Mouse (Mus musculus): ENCODE measurements around the gene Keap1. TPM values are rescaled to one million over a fixed set of nuclear protein-coding genes. Genes with fewer than 3 reads are reported as not detected.
"Not testable (repeated sequence)": the region's sequence is repeated elsewhere in the genome, so short reads cannot be mapped to it uniquely, and the experiment has no call there.

Keap1 gene
- polyA plus RNA-seq, 1 experiment from 2014 or later = 59.7 TPM

- H3K36me3 ChIP-seq (ENCODE audit: control insufficient read depth, insufficient read depth, low read length) = peaks cover 53% of the 10 kb centered on the region
- 89% methylated on average over 12 of the region's 12 CpGs for WGBS
- H3K4me2 ChIP-seq (ENCODE audit: low read depth, low read length) = no peak overlapping the region
- H3K4me3 ChIP-seq (ENCODE audit: low read length) = no peak overlapping the region
- H3K27me3 ChIP-seq (replicated peaks; ENCODE audit: control insufficient read depth, insufficient read depth, low read length) = no peaks in the 10 kb centered on the region
- H3K4me1 ChIP-seq (ENCODE audit: control insufficient read depth, insufficient read depth, low read length) = no peaks in the 10 kb centered on the region
- no peak overlapping the region for H3K27ac ChIP-seq (ENCODE audit: low read length)
- H3K9ac ChIP-seq (ENCODE audit: low read depth, low read length) = no peak overlapping the region
- no peak for ATAC-seq
- no peaks in the 10 kb centered on the region for H3K9me3 ChIP-seq (ENCODE audit: control insufficient read depth, low read length)
Measured at GRCm38 (mm10) chr9:21275727-21276126, 36.6 kb upstream of the Keap1 start.

- H3K9ac ChIP-seq (ENCODE audit: low read depth, low read length) = no peak overlapping the region
- no peak overlapping the region for H3K4me3 ChIP-seq (ENCODE audit: low read length)
- no peaks in the 10 kb centered on the region for H3K9me3 ChIP-seq (ENCODE audit: control insufficient read depth, low read length)
- H3K36me3 ChIP-seq (ENCODE audit: control insufficient read depth, insufficient read depth, low read length) = peaks cover 53% of the 10 kb centered on the region
- ATAC-seq = no peak; the same call in 1 of the 2 replicates
- 86% methylated on average over 7 of the region's 7 CpGs for WGBS
- no peaks in the 10 kb centered on the region for H3K4me1 ChIP-seq (ENCODE audit: control insufficient read depth, insufficient read depth, low read length)
- H3K27ac ChIP-seq (ENCODE audit: low read length) = no peak overlapping the region
- no peak overlapping the region for H3K4me2 ChIP-seq (ENCODE audit: low read depth, low read length)
- H3K27me3 ChIP-seq (replicated peaks; ENCODE audit: control insufficient read depth, insufficient read depth, low read length) = no peaks in the 10 kb centered on the region
Measured at GRCm38 (mm10) chr9:21275013-21275710, 36.0 kb upstream of the Keap1 start.

- no peak for ATAC-seq
- no peaks in the 10 kb centered on the region for H3K27me3 ChIP-seq (replicated peaks; ENCODE audit: control insufficient read depth, insufficient read depth, low read length)
- 91% methylated on average over 3 of the region's 3 CpGs for WGBS
- no peak overlapping the region for H3K27ac ChIP-seq (ENCODE audit: low read length)
- H3K4me1 ChIP-seq (ENCODE audit: control insufficient read depth, insufficient read depth, low read length) = no peaks in the 10 kb centered on the region
- no peak overlapping the region for H3K4me2 ChIP-seq (ENCODE audit: low read depth, low read length)
- H3K4me3 ChIP-seq (ENCODE audit: low read length) = no peak overlapping the region
- H3K9ac ChIP-seq (ENCODE audit: low read depth, low read length) = no peak overlapping the region
- peaks cover 46% of the 10 kb centered on the region for H3K36me3 ChIP-seq (ENCODE audit: control insufficient read depth, insufficient read depth, low read length)
- H3K9me3 ChIP-seq (ENCODE audit: control insufficient read depth, low read length) = no peaks in the 10 kb centered on the region
Measured at GRCm38 (mm10) chr9:21274336-21274735, 35.2 kb upstream of the Keap1 start.

- 85% methylated on average over 7 of the region's 7 CpGs for WGBS
- ATAC-seq = no peak
Measured at GRCm38 (mm10) chr9:21273520-21274228, 34.5 kb upstream of the Keap1 start.

GRCm38 (mm10) chr9:21273094-21273493 lies 33.9 kb upstream of the Keap1 start:
- Histone ChIP-seq H3K9me3 (ENCODE audit: control insufficient read depth, low read length) (no peaks in the 10 kb centered on the region), H3K4me3 (ENCODE audit: low read length) (no peak overlapping the region), H3K4me1 (ENCODE audit: control insufficient read depth, insufficient read depth, low read length) (no peaks in the 10 kb centered on the region), H3K27me3 (replicated peaks; ENCODE audit: control insufficient read depth, insufficient read depth, low read length) (no peaks in the 10 kb centered on the region), H3K9ac (ENCODE audit: low read depth, low read length) (no peak overlapping the region), H3K27ac (ENCODE audit: low read length) (no peak overlapping the region), H3K36me3 (ENCODE audit: control insufficient read depth, insufficient read depth, low read length) (peaks cover 48% of the 10 kb centered on the region), H3K4me2 (ENCODE audit: low read depth, low read length) (no peak overlapping the region)
- no peak for ATAC-seq
- 87% methylated on average over 8 of the region's 8 CpGs for WGBS

More at GRCm38 (mm10) chr9:21273520-21274228, 34.5 kb upstream of the Keap1 start:
- no peak overlapping the region for H3K4me3 ChIP-seq (ENCODE audit: low read length)
- H3K9ac ChIP-seq (ENCODE audit: low read depth, low read length) = no peak overlapping the region
- H3K4me2 ChIP-seq (ENCODE audit: low read depth, low read length) = no peak overlapping the region
- peaks cover 44% of the 10 kb centered on the region for H3K36me3 ChIP-seq (ENCODE audit: control insufficient read depth, insufficient read depth, low read length)
- no peaks in the 10 kb centered on the region for H3K4me1 ChIP-seq (ENCODE audit: control insufficient read depth, insufficient read depth, low read length)
- H3K9me3 ChIP-seq (ENCODE audit: control insufficient read depth, low read length) = no peaks in the 10 kb centered on the region
- H3K27ac ChIP-seq (ENCODE audit: low read length) = no peak overlapping the region
- no peaks in the 10 kb centered on the region for H3K27me3 ChIP-seq (replicated peaks; ENCODE audit: control insufficient read depth, insufficient read depth, low read length)

- 93% methylated on average over 9 of the region's 9 CpGs for WGBS
- no peak for ATAC-seq
- no peak overlapping the region for H3K27ac ChIP-seq (ENCODE audit: low read length)
- no peak overlapping the region for H3K4me2 ChIP-seq (ENCODE audit: low read depth, low read length)
- no peaks in the 10 kb centered on the region for H3K9me3 ChIP-seq (ENCODE audit: control insufficient read depth, low read length)
- H3K9ac ChIP-seq (ENCODE audit: low read depth, low read length) = no peak overlapping the region
- no peaks in the 10 kb centered on the region for H3K27me3 ChIP-seq (replicated peaks; ENCODE audit: control insufficient read depth, insufficient read depth, low read length)
- H3K4me3 ChIP-seq (ENCODE audit: low read length) = no peak overlapping the region
- peaks cover 43% of the 10 kb centered on the region for H3K36me3 ChIP-seq (ENCODE audit: control insufficient read depth, insufficient read depth, low read length)
- 0 out of 2 replicates have a peak, but pooled peaks cover 1% of the 10 kb centered on the region for H3K4me1 ChIP-seq (ENCODE audit: control insufficient read depth, insufficient read depth, low read length)
Measured at GRCm38 (mm10) chr9:21272391-21272790, 33.2 kb upstream of the Keap1 start.

- H3K9ac ChIP-seq (ENCODE audit: low read depth, low read length); ATAC-seq; H3K27me3 ChIP-seq (replicated peaks; ENCODE audit: control insufficient read depth, insufficient read depth, low read length); H3K9me3 ChIP-seq (ENCODE audit: control insufficient read depth, low read length); H3K27ac ChIP-seq (ENCODE audit: low read length); H3K4me2 ChIP-seq (ENCODE audit: low read depth, low read length); H3K4me3 ChIP-seq (ENCODE audit: low read length): not testable (repeated sequence)
- H3K4me1 ChIP-seq (ENCODE audit: control insufficient read depth, insufficient read depth, low read length) = peaks cover 18% of the 10 kb centered on the region
- 68% methylated on average over 5 of the region's 5 CpGs for WGBS
- H3K36me3 ChIP-seq (ENCODE audit: control insufficient read depth, insufficient read depth, low read length) = peaks cover 25% of the 10 kb centered on the region
Measured at GRCm38 (mm10) chr9:21269590-21269989, 30.4 kb upstream of the Keap1 start.

GRCm38 (mm10) chr9:21268305-21268704 lies 29.1 kb upstream of the Keap1 start:
- Histone ChIP-seq H3K9me3 (ENCODE audit: control insufficient read depth, low read length) (no peaks in the 10 kb centered on the region), H3K4me2 (ENCODE audit: low read depth, low read length) (no peak overlapping the region), H3K27me3 (replicated peaks; ENCODE audit: control insufficient read depth, insufficient read depth, low read length) (no peaks in the 10 kb centered on the region), H3K36me3 (ENCODE audit: control insufficient read depth, insufficient read depth, low read length) (peaks cover 25% of the 10 kb centered on the region), H3K4me1 (ENCODE audit: control insufficient read depth, insufficient read depth, low read length) (peaks cover 22% of the 10 kb centered on the region), H3K9ac (ENCODE audit: low read depth, low read length) (no peak overlapping the region), H3K4me3 (ENCODE audit: low read length) (no peak overlapping the region), H3K27ac (ENCODE audit: low read length) (no peak overlapping the region)
- ATAC-seq = no peak
- WGBS = 93% methylated on average over 16 of the region's 16 CpGs

GRCm38 (mm10) chr9:21266889-21267288 lies 27.7 kb upstream of the Keap1 start:
- H3K4me3 ChIP-seq (ENCODE audit: low read length) = no peak overlapping the region
- H3K9ac ChIP-seq (ENCODE audit: low read depth, low read length) = no peak overlapping the region
- 87% methylated on average over 5 of the region's 5 CpGs for WGBS

More at GRCm38 (mm10) chr9:21266889-21267288, 27.7 kb upstream of the Keap1 start:
- Histone ChIP-seq H3K4me2 (ENCODE audit: low read depth, low read length) (0 out of 2 replicates have a peak overlapping the region, but pooled peaks have one; percentile 66), H3K4me1 (ENCODE audit: control insufficient read depth, insufficient read depth, low read length) (peaks cover 24% of the 10 kb centered on the region), H3K9me3 (ENCODE audit: control insufficient read depth, low read length) (no peaks in the 10 kb centered on the region), H3K27ac (ENCODE audit: low read length) (no peak overlapping the region), H3K27me3 (replicated peaks; ENCODE audit: control insufficient read depth, insufficient read depth, low read length) (no peaks in the 10 kb centered on the region), H3K36me3 (ENCODE audit: control insufficient read depth, insufficient read depth, low read length) (peaks cover 11% of the 10 kb centered on the region)
- ATAC-seq = no peak
